Mouse (Mus musculus) layer of hippocampus, postnatal 36 days (tissue): Measurements from ENCODE around the gene Med26. TPM values are rescaled to one million over a fixed set of nuclear protein-coding genes. Genes with fewer than 3 reads are reported as not detected.

Experiments
- DNase-seq, 2 experiments: peaks; one replicate each; pipeline ENCODE4 v3.0.0; 2022
- total RNA-seq, 2 experiments: library from RNA; stranded (reverse); gene quantifications; 2 replicates each; pipeline ENCODE4 v1.2.3; 2021

The Med26 gene
- 10 to 100 TPM in 1 of 2 experiments, 1 to 10 TPM in 1; 9.9 to 11.0 TPM for total RNA-seq

- peak; percentile 98 for DNase-seq
Measured at GRCm38 (mm10) chr8:72547802-72548643, at the start of gene Med26. Med26 (minus strand) TSS chr8:72548270.

- DNase-seq: no peak
Measured at GRCm38 (mm10) chr8:72590198-72590597, 42.1 kb upstream of the Med26 start.

- peak; percentile 65 to 74 for DNase-seq
Measured at GRCm38 (mm10) chr8:72589286-72589685, 41.2 kb upstream of the Med26 start.

- DNase-seq: no peak
Measured at GRCm38 (mm10) chr8:72588865-72589264, 40.8 kb upstream of the Med26 start.

- no peak for DNase-seq
Measured at GRCm38 (mm10) chr8:72587806-72588205, 39.7 kb upstream of the Med26 start.

GRCm38 (mm10) chr8:72584390-72584789, 36.3 kb upstream of the Med26 start:
- DNase-seq: no peak

- no peak for DNase-seq
Measured at GRCm38 (mm10) chr8:72583056-72583771, 35.1 kb upstream of the Med26 start.

- DNase-seq: no peak
Measured at GRCm38 (mm10) chr8:72579374-72579773, 31.3 kb upstream of the Med26 start.

- no peak for DNase-seq
Measured at GRCm38 (mm10) chr8:72577941-72578340, 29.9 kb upstream of the Med26 start.

GRCm38 (mm10) chr8:72577266-72577665, 29.2 kb upstream of the Med26 start:
- DNase-seq: no peak

GRCm38 (mm10) chr8:72575915-72576314, 27.8 kb upstream of the Med26 start:
- no peak for DNase-seq

GRCm38 (mm10) chr8:72573450-72573849, 25.4 kb upstream of the Med26 start:
- no peak for DNase-seq

- no peak for DNase-seq
Measured at GRCm38 (mm10) chr8:72572507-72572906, 24.4 kb upstream of the Med26 start.

GRCm38 (mm10) chr8:72571611-72572473, 23.8 kb upstream of the Med26 start, which contains the start of gene Tmem38a:
Tmem38a (plus strand) TSS chr8:72572055.
- DNase-seq: peak; percentile 81 to 85

GRCm38 (mm10) chr8:72570633-72571610, 22.9 kb upstream of the Med26 start, which contains the start of gene Smim7:
Smim7 (minus strand) TSS chr8:72571088.
- DNase-seq: peak; percentile 97

GRCm38 (mm10) chr8:72565970-72566369, 17.9 kb upstream of the Med26 start:
- no peak for DNase-seq

- DNase-seq: no peak
Measured at GRCm38 (mm10) chr8:72561111-72561689, 13.1 kb upstream of the Med26 start.

- no peak for DNase-seq
Measured at GRCm38 (mm10) chr8:72555770-72556169, 7.7 kb upstream of the Med26 start.

GRCm38 (mm10) chr8:72549314-72549892, 1.3 kb upstream of the Med26 start:
- DNase-seq: no peak

- no peak for DNase-seq
Measured at GRCm38 (mm10) chr8:72548644-72549313, 709 bp upstream of the Med26 start.
